Mouse (Mus musculus) yolk sac, embryonic 10.5 days (tissue): ENCODE results near the gene Olfr473.
"Not testable (repeated sequence)": the region's sequence is repeated elsewhere in the genome, so short reads cannot be mapped to it uniquely, and the experiment has no call there.

Experiments
- DNase-seq: peaks from one replicate; pipeline ENCODE4 v3.0.0-alpha.2; 2017; ENCODE audit warnings: low spot score

Olfr473 gene

DNA sequence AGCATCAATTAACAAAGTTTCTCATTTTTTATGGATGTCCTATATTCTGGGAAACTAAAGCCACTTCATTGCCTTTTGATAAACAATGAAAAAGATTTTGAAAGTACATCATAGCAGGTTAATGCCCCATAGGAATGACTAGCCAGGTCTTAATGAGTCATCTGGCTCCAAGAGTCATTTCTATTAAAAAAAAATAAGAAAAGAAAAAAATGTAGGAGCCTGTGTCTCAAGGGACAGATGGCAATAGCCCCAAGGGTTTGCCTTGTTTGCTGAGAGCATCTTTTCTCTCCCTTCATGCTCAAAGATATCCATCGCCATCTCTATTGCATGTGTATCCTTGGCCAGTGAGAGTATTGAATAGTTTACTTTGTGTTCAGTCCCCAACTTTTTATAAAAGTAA is at the start of gene Olfr473:
Olfr473 (plus strand) TSS at position 301 of the 400 bp plus-strand sequence.
- no peak for DNase-seq

DNA sequence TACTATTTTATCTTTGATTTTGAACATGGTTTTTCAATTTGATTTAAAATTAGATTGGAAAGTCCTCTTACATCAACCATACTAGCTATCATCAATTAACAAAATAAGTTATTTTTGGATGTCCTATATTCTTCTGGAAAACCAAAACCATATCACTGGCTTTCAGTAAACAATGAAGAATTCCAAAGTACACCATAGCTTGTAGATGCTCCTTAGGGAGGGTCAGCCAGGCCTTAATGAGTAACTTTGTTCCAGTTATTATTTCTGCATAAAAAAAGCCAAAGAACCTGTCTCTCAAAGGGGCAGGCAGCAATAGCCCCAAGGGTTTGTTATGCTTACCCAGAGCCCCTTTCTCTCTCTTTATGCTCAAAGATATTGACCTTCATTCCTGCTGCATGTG is 32.6 kb upstream of the Olfr473 start, which contains the start of gene Olfr472:
Olfr472 (plus strand) TSS at position 301 of the 400 bp plus-strand sequence.
- no peak for DNase-seq

DNA sequence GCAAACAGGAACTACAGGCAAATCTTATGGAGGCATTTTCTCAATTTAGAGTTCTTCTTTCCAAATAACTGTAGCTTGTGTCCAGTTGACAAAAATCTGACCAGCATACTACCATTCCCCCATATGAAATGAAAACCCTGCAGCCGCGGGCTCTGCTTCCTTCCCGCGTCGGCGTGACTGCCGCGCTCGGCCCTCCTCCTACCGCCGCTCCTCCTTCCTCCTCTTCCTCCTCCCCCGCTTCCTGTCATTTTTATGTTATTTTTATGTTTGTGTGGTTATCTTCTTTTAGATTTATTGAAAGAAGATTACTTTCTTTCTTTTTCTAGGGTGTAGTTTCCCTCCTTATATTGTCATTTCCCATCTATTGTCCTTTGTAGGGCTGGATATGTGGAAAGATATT is 22.3 kb downstream of the Olfr473 start:
- DNase-seq, result not testable (repeated sequence)

DNA sequence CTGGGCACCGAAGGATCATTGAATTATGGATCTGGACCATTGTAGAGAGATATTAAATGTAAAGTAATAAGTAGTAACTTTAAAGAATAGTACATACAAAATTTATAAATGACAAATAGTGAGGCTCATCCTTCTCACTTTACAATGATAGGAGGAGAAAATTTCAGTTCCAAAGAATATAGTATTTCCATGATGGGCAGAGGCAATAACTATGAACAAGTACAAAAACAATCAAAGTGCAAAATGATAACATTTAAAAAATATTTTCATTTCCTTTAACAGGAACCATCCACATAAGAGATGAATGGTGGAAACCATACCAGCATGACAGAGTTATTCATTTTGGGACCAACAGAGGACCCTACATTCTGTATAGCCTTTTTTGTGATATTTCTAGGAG is 24.1 kb downstream of the Olfr473 start, which contains the start of gene Olfr474:
Olfr474 (plus strand) TSS at position 301 of the 400 bp plus-strand sequence.
- no peak for DNase-seq

DNA sequence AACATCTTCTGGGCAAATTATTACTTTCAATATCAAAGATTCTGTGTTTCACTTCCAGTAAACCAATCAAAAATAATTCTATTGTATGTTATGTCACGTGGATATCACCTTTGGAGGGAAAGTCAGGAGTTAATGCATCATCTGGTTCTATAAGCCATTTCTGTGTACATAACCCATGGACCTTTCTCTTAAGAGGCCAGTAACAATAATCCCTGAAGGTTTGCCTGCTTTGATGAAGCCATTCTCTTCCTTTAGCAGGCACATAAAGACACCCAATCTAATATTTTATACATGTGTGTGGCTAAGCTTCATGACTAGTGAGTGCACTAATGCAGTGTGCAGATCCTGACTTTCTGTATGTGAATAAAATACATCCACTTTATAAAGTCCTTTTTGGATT is 34.3 kb downstream of the Olfr473 start, which contains the start of gene Olfr476:
Olfr476 (plus strand) TSS at position 301 of the 400 bp plus-strand sequence.
- no peak for DNase-seq
